Mouse (Mus musculus): Measurements from ENCODE around the gene Syt3. TPM values are rescaled to one million over a fixed set of nuclear protein-coding genes. Genes with fewer than 3 reads are reported as not detected.
A peak's percentile ranks its signal among the peaks of the same experiment; 100 is the strongest.

The Syt3 gene
- total RNA-seq (2021), result 1 to 10 TPM; 4.8 to 6.2 TPM
- polyA plus RNA-seq (2012; rRNA removed), result 12.1 and 16.0 TPM in 2 replicates
- long read RNA-seq, partial matches to known transcripts, result 0 of 3 reads
- long read RNA-seq, other reads (novel, unspliced or antisense), result 2 of 3 reads

- DNase-seq, result peak; percentile 79
These were observed at the start of gene Syt3 for GRCm38 (mm10) chr7:44383980-44384715. Gene Syt3, plus strand, starts transcription at chr7:44384102.

GRCm38 (mm10) chr7:44334139-44334538 is 49.8 kb upstream of the Syt3 start:
- no peak for DNase-seq

- no peak for DNase-seq
These were observed 48.6 kb upstream of the Syt3 start for GRCm38 (mm10) chr7:44335031-44335878.

GRCm38 (mm10) chr7:44336046-44337021 is 47.6 kb upstream of the Syt3 start:
- no peak for DNase-seq

GRCm38 (mm10) chr7:44337121-44337849 is 46.6 kb upstream of the Syt3 start:
- DNase-seq, result no peak

- DNase-seq, result no peak
These were observed 43.7 kb upstream of the Syt3 start for GRCm38 (mm10) chr7:44340226-44340625.

GRCm38 (mm10) chr7:44341119-44341518 is 42.8 kb upstream of the Syt3 start:
- no peak for DNase-seq

GRCm38 (mm10) chr7:44341714-44342113 is 42.2 kb upstream of the Syt3 start:
- no peak for DNase-seq

GRCm38 (mm10) chr7:44343459-44344015 is 40.4 kb upstream of the Syt3 start:
- peak; percentile 31 for DNase-seq

GRCm38 (mm10) chr7:44344622-44345021 is 39.3 kb upstream of the Syt3 start:
- DNase-seq, result no peak

GRCm38 (mm10) chr7:44349043-44349442 is 34.9 kb upstream of the Syt3 start:
- no peak for DNase-seq

- DNase-seq, result peak; percentile 81
These were observed 32.8 kb upstream of the Syt3 start for GRCm38 (mm10) chr7:44350957-44351711.

GRCm38 (mm10) chr7:44351881-44352749 is 31.8 kb upstream of the Syt3 start:
- no peak for DNase-seq

- DNase-seq, result peak; percentile 55
These were observed 30.9 kb upstream of the Syt3 start for GRCm38 (mm10) chr7:44352750-44353600.

- no peak for DNase-seq
These were observed 30.1 kb upstream of the Syt3 start for GRCm38 (mm10) chr7:44353601-44354340.

- no peak for DNase-seq
These were observed 28.5 kb upstream of the Syt3 start for GRCm38 (mm10) chr7:44355411-44355810.

Data from adrenal gland, adult 2 months (tissue).